Mouse (Mus musculus) lung, postnatal 0 days (tissue): ENCODE data around the gene Sypl2. TPM values are rescaled to one million over a fixed set of nuclear protein-coding genes. Genes with fewer than 3 reads are reported as not detected.

Experiments used
- ATAC-seq: fragments of 200-750 bp; cut with Nextera tagmentation; 2 replicates; pipeline ENCODE4 v1.8.0; 2017; ENCODE audit warnings: moderate library complexity
- DNase-seq: peaks from one replicate; pipeline ENCODE4 v3.0.0-alpha.2; 2016; ENCODE audit warnings: low spot score
- H3K27ac ChIP-seq: fragments of 300-500 bp; sonication (generic); 2 replicates; pipeline ENCODE4 v1.5.1; 2014; ENCODE audit warnings: antibody characterized with exemption, mild to moderate bottlenecking, low read length, mixed read lengths
- H3K27me3 ChIP-seq: fragments of 300-500 bp; sonication (generic); replicated peaks from 2 replicates; pipeline ENCODE4 v1.6.1; 2014; ENCODE audit warnings: low read length, mixed read lengths; ENCODE audit not compliant: insufficient read depth
- H3K36me3 ChIP-seq: fragments of 300-500 bp; sonication (generic); 2 replicates; pipeline ENCODE4 v1.6.1; 2014; ENCODE audit warnings: low read length, mixed read lengths; ENCODE audit not compliant: insufficient read depth
- H3K4me1 ChIP-seq: fragments of 300-500 bp; sonication (generic); 2 replicates; pipeline ENCODE4 v1.6.1; 2014; ENCODE audit warnings: antibody characterized with exemption, low read depth, low read length, mixed read lengths; ENCODE audit not compliant: insufficient read depth
- H3K4me2 ChIP-seq: fragments of 300-500 bp; sonication (generic); replicated peaks from 2 replicates; pipeline ENCODE4 v1.6.1; 2014; ENCODE audit warnings: low read depth, mild to moderate bottlenecking, low read length, moderate library complexity, mixed read lengths
- H3K4me3 ChIP-seq: fragments of 300-500 bp; sonication (generic); 2 replicates; pipeline ENCODE4 v1.5.1; 2014; ENCODE audit warnings: low read depth, low read length
- H3K9ac ChIP-seq: fragments of 300-500 bp; sonication (generic); replicated peaks from 2 replicates; pipeline ENCODE4 v1.6.1; 2014; ENCODE audit warnings: low read depth, mild to moderate bottlenecking
- H3K9me3 ChIP-seq: fragments of 300-500 bp; sonication (generic); 2 replicates; pipeline ENCODE4 v1.6.1; 2016; ENCODE audit warnings: low read length, mixed read lengths
- CTCF ChIP-seq: IDR thresholded peaks from 2 replicates; pipeline ENCODE4 v1.5.1; 2016; ENCODE audit warnings: antibody characterized with exemption, mild to moderate bottlenecking
- EP300 ChIP-seq: IDR thresholded peaks from 2 replicates; pipeline ENCODE4 v1.6.1; 2016; ENCODE audit warnings: antibody characterized with exemption, mild to moderate bottlenecking, control low read depth
- WGBS: fragments of 180-500 bp; shearing (Covaris S2); extraction: QIAGEN DNeasy Blood & Tissue Kit; methylation state at CpG from one replicate; pipeline ENCODE4 v1.1.7; 2014; 5-methylcytosine and 5-hydroxymethylcytosine counted together
- polyA plus RNA-seq: library from polyadenylated mRNA; unstranded; fragments of >200 nt; fragmentation: Nextera tagmentation; extraction: Ambion mirVana; gene quantifications from 2 replicates; pipeline ENCODE4 v1.2.1, GENCODE M21; 2015

Gene Sypl2
- polyA plus RNA-seq, 1 experiment from 2014 or later = not detected

DNA sequence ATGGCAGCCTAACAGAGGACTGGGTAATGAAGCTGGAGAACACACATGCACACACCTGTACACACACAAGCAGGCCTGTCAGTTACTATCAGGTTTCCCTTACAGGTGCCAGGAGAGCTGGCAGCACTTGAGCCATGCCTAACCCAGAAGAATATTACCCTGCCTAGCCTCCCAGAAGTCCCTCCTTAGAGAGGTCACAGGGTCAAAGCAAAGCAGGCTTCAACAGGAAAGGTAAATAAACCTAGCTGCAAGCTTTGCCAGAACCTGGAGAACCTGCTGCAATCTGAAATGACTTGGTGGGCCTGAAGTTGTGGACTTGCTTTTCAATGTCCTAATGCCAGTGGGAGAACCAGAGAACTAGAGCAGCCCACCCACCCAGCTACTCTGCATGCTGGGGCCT, 23.9 kb downstream of the Sypl2 start:
- DNase-seq = peak; percentile 58
- no peaks in the 10 kb centered on the region for H3K27me3 ChIP-seq
- no peak for ATAC-seq
- no peak overlapping the region for H3K4me2 ChIP-seq
- H3K9ac ChIP-seq = no peak overlapping the region
- 0 out of 2 replicates have a peak, but pooled peaks cover 4% of the 10 kb centered on the region for H3K36me3 ChIP-seq
- H3K4me1 ChIP-seq = peaks cover 19% of the 10 kb centered on the region; the same call in 1 of the 2 replicates
- no peak overlapping the region for H3K27ac ChIP-seq
- no peak for TF ChIP-seq EP300
- no peak for TF ChIP-seq CTCF
- no peak overlapping the region for H3K4me3 ChIP-seq
- no peaks in the 10 kb centered on the region for H3K9me3 ChIP-seq

- Histone ChIP-seq H3K9ac (peak within 1 kb of the TSS; percentile 56), H3K27ac (peak within 1 kb of the TSS; percentile 93), H3K4me2 (peak within 1 kb of the TSS; percentile 64), H3K27me3 (no peaks in the 10 kb centered on the region), H3K4me3 (peak within 1 kb of the TSS; percentile 75), H3K9me3 (no peaks in the 10 kb centered on the region), H3K36me3 (no peaks in the 10 kb centered on the region), H3K4me1 (peaks cover 18% of the 10 kb centered on the region; the same call in 1 of the 2 replicates)
- TF ChIP-seq EP300 = no peak
- TF ChIP-seq CTCF = peak; percentile 80
- ATAC-seq (peak; percentile 95), DNase-seq (peak; percentile 96)
- WGBS = 3% methylated on average over 43 of the region's 44 CpGs
These were observed 25.8 kb downstream of the Sypl2 start, which contains the start of gene Cyb561d1 for GRCm38 (mm10) chr3:108200329-108201323. Gene Cyb561d1, minus strand, starts transcription at chr3:108201212.

GRCm38 (mm10) chr3:108199231-108199630, 27.2 kb downstream of the Sypl2 start:
- WGBS = 91% methylated on average over 6 of the region's 6 CpGs
- DNase-seq (no peak), ATAC-seq (no peak)
- no peaks in the 10 kb centered on the region for H3K27me3 ChIP-seq
- peaks cover 18% of the 10 kb centered on the region; the same call in 1 of the 2 replicates for H3K4me1 ChIP-seq
- H3K9me3 ChIP-seq = no peaks in the 10 kb centered on the region
- no peak overlapping the region for H3K4me3 ChIP-seq
- H3K27ac ChIP-seq = 0 out of 2 replicates have a peak overlapping the region, but pooled peaks have one; percentile 93
- no peak for TF ChIP-seq CTCF
- TF ChIP-seq EP300 = no peak
- no peaks in the 10 kb centered on the region for H3K36me3 ChIP-seq
- H3K4me2 ChIP-seq = peak overlapping the region; percentile 64; the same call in 1 of the 2 replicates
- H3K9ac ChIP-seq = no peak overlapping the region

- TF ChIP-seq EP300 (no peak), CTCF (peak; percentile 50)
- peak; percentile 63 for DNase-seq
- no peak overlapping the region for H3K27ac ChIP-seq
- no peaks in the 10 kb centered on the region for H3K36me3 ChIP-seq
- peaks cover 15% of the 10 kb centered on the region; the same call in 1 of the 2 replicates for H3K4me1 ChIP-seq
- H3K9me3 ChIP-seq = no peaks in the 10 kb centered on the region
- ATAC-seq = 0 out of 2 replicates have a peak, but pooled peaks have one; percentile 14
- 18% methylated on average over 14 of the region's 14 CpGs for WGBS
- H3K4me2 ChIP-seq = 0 out of 2 replicates have a peak overlapping the region, but pooled peaks have one; percentile 19
- H3K27me3 ChIP-seq = no peaks in the 10 kb centered on the region
- no peak overlapping the region for H3K4me3 ChIP-seq
- no peak overlapping the region for H3K9ac ChIP-seq
These were observed 29.4 kb downstream of the Sypl2 start for GRCm38 (mm10) chr3:108197066-108197497.

DNA sequence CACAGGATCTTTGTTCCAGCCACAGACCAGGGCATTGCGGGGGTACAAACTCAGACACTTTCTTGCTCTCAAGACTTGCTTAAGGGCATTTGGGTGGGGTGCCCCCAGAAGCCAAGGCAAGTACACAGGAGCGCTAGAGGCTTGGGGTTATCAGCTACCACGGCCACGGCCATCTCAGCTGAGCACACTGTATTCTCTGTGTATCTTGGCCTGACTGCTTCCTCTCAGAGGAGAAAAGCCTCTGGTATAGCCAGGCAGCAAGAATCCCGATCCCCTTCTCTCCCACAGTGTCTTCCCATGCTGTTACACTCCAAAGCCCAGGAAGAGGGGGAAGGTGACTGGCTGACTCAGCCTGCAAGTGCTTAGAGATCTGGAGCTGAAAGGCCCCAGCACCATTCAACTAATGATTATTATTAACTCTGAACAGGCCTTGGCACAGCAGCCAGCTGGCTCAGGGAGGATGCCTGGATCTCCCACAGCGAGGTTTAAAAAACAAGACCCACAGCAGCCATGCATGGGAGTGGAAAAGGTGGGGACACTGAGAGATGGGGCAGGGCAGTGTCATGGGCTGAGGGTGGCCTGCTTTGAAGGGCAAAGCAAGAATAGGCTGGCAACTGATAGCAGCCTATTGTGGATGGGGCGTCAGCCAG, 30.4 kb downstream of the Sypl2 start:
- no peak for DNase-seq
- H3K27ac ChIP-seq = no peak overlapping the region
- no peak overlapping the region for H3K4me3 ChIP-seq
- H3K4me1 ChIP-seq = peaks cover 8% of the 10 kb centered on the region; the same call in 1 of the 2 replicates
- no peak overlapping the region for H3K4me2 ChIP-seq
- H3K9me3 ChIP-seq = no peaks in the 10 kb centered on the region
- no peak overlapping the region for H3K9ac ChIP-seq
- ATAC-seq = no peak
- no peaks in the 10 kb centered on the region for H3K36me3 ChIP-seq
- WGBS = 83% methylated on average over 7 of the region's 7 CpGs
- H3K27me3 ChIP-seq = no peaks in the 10 kb centered on the region
- TF ChIP-seq CTCF (no peak), EP300 (no peak)

DNA sequence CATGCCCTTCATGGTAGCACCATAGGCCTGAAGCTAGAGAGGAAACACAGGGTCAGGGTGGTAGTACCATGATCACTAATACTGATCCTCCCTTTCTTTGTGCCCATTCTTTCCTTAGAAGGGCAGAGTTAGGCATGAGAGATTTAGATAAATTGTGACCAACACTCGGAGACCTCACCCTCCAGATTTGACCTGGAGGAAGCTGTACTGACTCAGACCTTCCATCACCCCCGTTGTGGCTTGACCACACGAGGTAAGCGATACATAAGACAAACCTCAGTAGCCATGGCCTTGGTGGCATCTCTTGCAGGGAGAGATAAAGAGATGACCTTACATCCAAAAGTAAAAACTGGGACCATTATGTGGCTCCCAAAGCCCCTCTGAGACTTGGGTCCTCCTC, 31.2 kb downstream of the Sypl2 start:
- peaks cover 10% of the 10 kb centered on the region; the same call in 1 of the 2 replicates for H3K4me1 ChIP-seq
- no peak overlapping the region for H3K4me3 ChIP-seq
- no peak overlapping the region for H3K9ac ChIP-seq
- ATAC-seq (no peak), DNase-seq (no peak)
- H3K27ac ChIP-seq = no peak overlapping the region
- TF ChIP-seq EP300 = no peak
- TF ChIP-seq CTCF = no peak
- H3K9me3 ChIP-seq = no peaks in the 10 kb centered on the region
- no peaks in the 10 kb centered on the region for H3K36me3 ChIP-seq
- 84% methylated on average over 4 of the region's 4 CpGs for WGBS
- H3K4me2 ChIP-seq = no peak overlapping the region
- no peaks in the 10 kb centered on the region for H3K27me3 ChIP-seq
